Mouse (Mus musculus) kidney, postnatal 4 days (tissue): ENCODE measurements around the gene Sdhb.

ENCODE experiments used
- DNase-seq, 2 experiments: peaks; one replicate each; pipeline ENCODE4 v3.0.0; 2021; ENCODE audit warnings: mixed read lengths in 2 of 2

The Sdhb gene

GRCm38 (mm10) chr4:140981605-140982004 is 20.6 kb downstream of the Sdhb start:
- DNase-seq = no peak

DNA sequence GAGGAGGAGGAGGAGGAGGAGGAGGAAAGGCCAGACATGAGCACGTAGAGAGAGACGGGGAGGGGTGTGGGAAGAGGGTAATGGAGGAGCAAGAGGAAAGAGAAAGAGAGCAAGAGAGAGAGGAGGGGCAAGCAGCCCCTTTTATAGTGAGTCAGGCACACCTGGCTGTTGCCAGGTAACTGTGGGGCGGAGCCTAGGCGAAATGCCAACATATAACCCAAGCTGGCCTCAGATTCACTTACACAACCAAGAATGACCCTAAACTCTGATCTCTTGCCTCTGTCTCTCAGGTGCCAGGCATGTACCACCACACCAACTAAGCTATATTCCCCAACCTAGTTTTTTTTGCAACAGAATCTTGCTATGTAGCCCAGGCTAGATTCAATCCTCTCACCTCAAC is 21.8 kb downstream of the Sdhb start:
- peak in 1 of 2 experiments; percentile 47 for DNase-seq

- DNase-seq = peak; percentile 32 to 44
These were observed 22.4 kb downstream of the Sdhb start for GRCm38 (mm10) chr4:140983442-140983841.

GRCm38 (mm10) chr4:140984544-140984943 is 23.5 kb downstream of the Sdhb start:
- no peak for DNase-seq

- no peak for DNase-seq
These were observed 25.2 kb downstream of the Sdhb start for GRCm38 (mm10) chr4:140986024-140986710.

DNA sequence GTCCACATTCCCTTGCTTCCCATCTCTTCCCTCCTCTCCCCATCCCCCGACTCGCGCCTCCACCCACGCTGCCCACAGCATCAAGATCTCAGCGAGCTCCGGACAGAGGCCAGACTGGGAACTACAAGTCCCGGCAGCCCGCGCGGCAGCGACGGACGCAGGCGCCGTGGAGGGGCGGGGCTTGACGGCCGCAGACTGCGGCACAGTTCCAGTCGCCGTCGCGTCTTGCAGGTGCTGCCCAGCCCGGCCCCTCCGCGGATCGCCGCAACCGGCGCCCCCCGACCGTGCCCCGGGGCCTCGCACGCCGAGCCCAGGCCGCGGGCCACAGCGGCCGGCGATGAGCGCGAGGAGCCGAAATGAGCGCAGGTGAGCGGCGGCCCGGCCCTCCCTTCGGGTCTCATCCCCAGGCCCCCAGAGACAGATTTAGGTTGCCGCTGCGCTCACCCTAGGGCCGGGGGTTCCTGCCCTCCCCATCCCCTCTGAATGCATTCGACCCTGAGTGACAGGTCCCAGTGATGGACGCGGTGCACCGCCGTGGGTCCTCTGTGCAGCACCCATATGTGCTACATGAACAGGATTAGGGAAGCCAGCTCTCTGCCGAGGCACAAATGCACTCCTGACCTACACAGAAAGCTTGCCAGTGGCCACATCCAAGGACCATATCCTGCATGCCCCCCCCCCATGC is 25.9 kb downstream of the Sdhb start, which contains the start of gene Atp13a2:
TSS of gene Atp13a2 (plus strand) at position 163 of the 685 bp plus-strand sequence.
- DNase-seq = peak; percentile 94 to 95

DNA sequence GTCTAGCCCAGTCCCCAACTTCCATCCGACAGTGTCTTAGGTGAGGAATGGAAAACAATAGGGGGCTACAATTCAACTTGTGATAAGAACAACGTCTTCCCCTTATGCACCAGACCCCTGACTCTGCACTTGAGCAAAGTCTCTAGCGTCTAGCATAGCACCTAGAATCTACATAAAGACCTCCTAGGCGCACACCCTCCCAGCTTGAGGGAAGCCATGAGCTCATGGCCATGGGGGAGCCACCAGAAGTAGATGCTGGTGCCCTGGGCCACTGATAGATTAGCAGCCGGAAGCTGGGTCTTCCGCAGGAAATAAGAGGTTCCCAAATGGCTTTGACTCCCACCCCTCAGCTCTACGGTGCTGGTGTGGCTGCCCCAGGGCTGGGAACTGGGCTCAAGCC is 26.5 kb downstream of the Sdhb start:
- peak in 1 of 2 experiments; percentile 41 for DNase-seq

DNA sequence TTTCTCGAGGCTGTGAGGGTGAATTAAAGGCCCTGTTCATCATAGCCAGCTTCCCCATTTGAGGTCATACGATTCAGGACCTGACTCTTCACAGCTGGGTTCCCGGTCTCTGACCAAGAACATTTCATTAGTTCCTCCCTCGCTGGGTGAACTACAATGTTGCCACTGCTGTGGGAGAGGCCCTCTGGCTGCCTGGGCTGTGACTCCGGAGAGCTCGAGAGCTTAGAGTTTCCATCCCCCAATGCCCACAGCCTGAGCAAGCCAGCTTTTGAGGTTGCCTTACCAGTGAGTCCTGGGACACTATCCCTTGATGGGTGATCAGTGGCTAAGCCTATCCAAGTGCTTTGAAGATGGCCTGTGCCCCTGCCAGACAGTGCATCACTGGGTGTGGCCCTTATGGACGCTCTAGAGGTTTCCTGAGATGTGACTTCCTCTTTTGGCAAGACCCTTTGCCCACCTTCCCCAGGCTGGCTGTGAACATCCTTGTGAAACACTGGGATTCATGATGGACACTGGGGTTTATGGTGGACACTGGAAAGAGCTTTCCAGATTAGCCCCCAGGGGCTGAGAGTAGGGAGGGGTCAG is 27.8 kb downstream of the Sdhb start:
- DNase-seq = no peak

- no peak for DNase-seq
These were observed 28.4 kb downstream of the Sdhb start for GRCm38 (mm10) chr4:140989447-140989846.

GRCm38 (mm10) chr4:140992215-140992614 is 31.2 kb downstream of the Sdhb start:
- no peak for DNase-seq

DNA sequence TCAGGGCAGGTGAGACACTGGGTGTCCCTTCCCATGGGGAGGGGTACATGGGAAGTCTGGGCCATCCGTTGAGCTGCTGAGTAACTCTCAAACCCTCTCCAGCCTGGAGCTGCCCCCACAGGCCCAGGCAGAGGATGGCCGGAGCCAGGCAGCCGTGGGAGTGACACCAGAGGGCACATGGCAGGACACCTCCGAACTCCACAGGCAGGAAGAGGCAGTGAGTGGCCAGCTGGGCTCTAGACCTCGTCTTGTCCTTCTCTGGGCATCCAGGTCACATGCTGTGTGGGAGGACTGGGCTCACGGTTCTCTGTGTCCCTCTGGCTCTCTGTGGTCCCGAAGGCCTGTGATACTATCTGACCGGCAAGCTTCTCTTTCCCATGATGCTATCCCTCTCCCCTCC is 32.8 kb downstream of the Sdhb start:
- no peak for DNase-seq

DNA sequence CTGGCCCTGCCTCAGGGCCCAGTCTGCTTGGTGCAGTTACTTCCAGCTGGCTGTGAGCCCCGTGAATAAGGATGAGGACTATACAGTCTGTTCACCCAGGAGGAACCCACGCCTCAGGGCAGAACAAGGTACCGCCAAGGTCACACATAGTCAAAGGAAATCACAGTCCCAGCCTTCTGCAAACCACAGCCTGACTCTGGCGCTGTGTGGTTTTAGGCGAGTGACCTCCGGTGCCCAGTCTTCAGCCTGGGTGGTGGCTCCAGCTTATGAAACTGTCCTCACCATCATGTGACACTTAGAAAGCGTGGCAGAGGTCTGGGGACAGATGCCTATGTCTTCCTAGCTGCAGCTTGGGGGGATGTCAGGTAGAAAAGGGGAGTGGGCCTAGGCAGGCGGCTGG is 34.8 kb downstream of the Sdhb start:
- DNase-seq = no peak

- DNase-seq = no peak
These were observed 35.8 kb downstream of the Sdhb start for GRCm38 (mm10) chr4:140996812-140997211.

DNA sequence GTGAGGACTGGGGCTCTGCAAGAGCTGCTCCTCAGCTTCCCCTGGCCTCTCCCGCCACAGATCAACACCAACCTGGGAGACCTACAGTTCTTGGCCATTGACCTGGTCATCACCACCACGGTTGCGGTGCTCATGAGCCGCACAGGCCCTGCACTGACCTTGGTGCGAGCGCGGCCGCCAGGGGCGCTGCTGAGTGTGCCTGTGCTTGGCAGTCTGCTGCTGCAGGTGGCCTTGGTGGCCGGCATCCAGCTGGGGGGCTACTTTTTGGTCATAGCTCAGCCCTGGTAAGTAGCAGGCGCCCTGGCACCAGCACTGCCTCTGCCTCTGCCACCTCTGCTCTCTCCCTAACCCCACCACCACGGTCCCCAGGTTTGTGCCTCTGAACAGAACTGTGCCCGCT is 45.0 kb downstream of the Sdhb start:
- DNase-seq = peak; percentile 77 to 83

DNA sequence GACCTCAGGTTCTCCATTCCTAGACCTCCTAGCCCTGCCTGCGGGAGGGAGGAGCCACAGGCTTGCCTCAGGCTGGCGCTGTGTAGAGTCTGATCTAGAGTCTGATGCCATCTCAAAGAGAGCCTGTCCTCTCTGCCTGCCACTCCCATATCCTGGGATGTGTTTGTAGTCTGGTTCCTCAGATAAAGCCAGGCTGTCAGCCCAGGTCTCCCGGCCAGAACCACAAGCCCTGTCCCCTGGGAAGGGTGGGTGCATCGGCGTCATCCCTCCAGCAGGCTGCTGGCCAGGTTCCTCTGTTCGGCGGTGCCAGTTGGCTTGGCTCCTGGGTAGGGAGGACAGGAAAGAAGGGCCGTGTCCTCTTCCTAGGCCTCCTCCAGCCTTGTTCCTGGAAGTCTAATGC is 47.0 kb downstream of the Sdhb start:
- no peak for DNase-seq

GRCm38 (mm10) chr4:141010118-141010517 is 49.1 kb downstream of the Sdhb start, which contains the start of gene Mfap2:
Gene Mfap2, plus strand, starts transcription at chr4:141010418.
- no peak for DNase-seq

GRCm38 (mm10) chr4:141010526-141010925 is 49.5 kb downstream of the Sdhb start:
- DNase-seq = peak; percentile 72 to 81

GRCm38 (mm10) chr4:141010941-141011429 is 50.0 kb downstream of the Sdhb start:
- DNase-seq = peak; percentile 71 to 80

DNA sequence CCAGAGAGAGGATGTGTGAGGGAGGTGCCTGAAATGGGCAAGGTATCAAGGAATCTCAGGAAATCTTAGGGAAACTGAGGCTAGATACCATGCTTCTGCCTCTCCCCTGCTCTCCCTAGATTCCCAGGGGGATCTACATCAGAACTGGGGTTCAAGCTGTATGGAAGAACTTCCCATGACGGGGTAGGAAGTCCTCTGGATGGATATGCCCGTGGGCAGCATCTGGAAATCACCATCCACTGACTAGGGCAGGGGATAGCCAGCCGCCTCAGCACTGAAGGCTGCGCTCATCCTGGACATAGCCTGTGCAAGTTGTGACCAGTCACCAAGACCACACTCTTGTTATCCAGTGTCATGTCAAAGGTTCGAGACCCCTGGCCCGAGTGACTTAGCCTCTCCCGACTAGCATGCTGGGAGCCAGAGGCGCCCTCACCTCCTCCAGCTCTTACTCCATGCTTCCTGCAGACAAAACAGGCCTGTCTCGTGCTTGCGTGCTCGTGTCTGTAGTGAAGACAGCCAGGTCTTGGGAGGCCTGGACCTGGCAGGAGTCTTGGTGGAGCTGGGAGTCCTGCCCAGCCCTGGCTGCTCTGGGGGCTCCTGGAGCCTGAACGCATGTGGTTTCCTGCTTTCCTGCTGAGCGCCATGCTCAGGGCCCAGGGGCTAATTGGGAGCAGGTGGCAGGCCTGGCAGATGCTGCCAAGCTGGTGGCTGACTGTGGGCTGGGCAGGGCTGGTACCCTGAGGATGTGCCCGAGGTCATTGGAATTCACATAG is 50.7 kb downstream of the Sdhb start:
- peak in 1 of 2 experiments; percentile 52 for DNase-seq

DNA sequence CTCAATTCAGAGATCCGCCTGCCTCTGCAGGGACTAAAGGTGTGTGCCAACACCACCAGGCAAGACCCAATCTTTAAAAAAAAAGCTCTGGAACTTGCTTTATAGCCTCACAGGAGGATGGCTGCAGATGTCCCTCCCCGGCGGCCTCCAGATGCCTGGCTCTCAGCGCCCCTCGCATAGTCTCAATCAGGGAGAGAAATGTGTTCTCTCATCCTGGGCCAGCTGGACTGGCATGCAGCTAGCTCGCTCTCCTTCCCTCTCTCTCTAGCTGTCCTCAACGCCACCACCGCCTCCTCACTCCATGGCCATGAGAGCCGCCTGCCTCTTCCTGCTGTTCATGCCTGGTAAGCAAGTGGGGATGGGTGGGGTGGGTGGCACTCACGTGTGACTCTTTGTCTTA is 51.6 kb downstream of the Sdhb start:
- no peak for DNase-seq

DNA sequence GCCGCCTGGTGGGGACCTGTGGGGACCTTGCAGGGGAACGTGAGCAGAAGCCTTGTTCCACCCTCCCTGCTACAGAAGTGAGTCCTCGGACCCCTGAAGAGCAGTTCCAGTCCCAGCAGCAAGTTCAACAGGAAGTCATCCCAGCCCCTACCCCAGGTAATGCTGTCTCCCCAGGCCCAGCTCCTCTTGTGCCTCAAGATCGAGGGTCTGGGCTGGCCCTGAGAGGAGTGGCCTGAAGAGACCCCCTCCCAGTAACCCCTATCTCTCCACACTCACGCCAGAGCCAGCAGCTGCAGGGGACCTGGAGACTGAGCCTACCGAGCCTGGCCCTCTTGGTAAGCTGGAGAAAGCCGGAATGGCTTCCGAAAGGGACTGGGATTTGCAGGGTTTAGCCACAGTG is 53.1 kb downstream of the Sdhb start:
- DNase-seq = no peak

DNA sequence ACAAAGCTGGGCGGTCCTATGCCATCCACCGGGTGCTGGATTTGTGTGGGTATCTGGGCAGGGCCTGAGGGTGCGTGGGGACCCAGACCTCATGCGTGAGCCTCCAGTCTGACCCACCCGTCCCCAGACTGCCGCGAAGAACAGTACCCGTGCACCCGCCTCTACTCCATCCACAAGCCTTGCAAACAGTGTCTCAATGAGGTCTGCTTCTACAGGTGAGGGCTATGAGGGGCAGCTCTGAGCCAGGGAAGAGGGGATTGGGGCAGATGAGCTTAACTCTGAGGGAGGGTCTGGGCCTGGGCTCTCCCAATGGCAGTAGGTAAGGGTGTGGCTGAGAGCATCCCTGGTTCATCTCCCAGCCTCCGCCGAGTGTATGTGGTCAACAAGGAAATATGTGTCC is 53.9 kb downstream of the Sdhb start:
- DNase-seq = no peak

DNA sequence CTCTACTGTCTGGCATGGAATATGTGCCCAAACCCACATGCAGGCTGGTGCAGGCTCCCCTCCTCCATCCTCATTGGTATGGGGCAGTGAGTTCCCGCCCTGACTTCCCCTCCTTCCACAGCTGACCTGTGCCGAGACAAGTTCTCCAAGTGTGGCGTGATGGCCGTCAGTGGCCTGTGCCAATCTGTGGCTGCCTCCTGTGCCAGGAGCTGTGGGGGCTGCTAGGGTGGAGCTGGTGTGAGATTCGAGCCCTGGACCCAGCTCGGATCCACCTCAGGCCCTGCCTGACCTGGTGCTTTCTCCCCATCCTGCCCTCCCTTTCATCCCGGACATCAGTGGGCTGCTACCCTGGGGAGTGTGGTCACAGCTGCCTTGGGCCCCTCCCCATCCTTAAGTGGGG is 54.4 kb downstream of the Sdhb start:
- no peak for DNase-seq
